Mouse (Mus musculus) liver, embryonic 14.5 days (tissue): Measurements from ENCODE around the gene Wwc2.

Experiments used
- CTCF ChIP-seq: IDR thresholded peaks from 2 replicates; pipeline ENCODE4 v1.5.1; 2016; ENCODE audit warnings: antibody characterized with exemption, low read depth, control low read depth
- EP300 ChIP-seq: IDR thresholded peaks from 2 replicates; pipeline ENCODE4 v1.6.1; 2016; ENCODE audit warnings: antibody characterized with exemption, low read depth

DNA sequence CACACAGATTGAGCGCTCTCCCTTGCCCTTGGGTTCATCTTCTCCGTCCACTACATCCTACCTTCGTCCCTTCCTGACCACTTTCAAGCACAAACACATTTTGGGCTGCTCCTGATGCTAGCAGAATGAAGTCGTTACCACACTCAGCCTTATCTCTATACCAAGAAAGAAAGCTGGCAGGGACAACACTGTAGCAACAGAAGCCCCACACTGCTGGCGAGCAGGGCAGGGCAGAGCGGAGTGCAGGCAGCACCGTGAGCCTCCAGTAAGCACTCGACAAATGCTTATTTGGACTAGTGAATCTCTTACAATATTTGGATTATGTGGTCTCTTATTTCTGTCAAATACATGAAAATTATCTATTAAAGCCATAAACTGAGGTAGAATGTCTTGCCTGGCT lies 107.0 kb downstream of the Wwc2 start:
- TF ChIP-seq CTCF (no peak), EP300 (no peak)
